Mouse (Mus musculus) hindbrain, embryonic 14.5 days (tissue): ENCODE results near the gene Olfr554. TPM values are rescaled to one million over a fixed set of nuclear protein-coding genes. Genes with fewer than 3 reads are reported as not detected.
"Not testable (repeated sequence)": the region's sequence is repeated elsewhere in the genome, so short reads cannot be mapped to it uniquely, and the experiment has no call there.

ENCODE experiments used
- ATAC-seq: fragments of 200-750 bp; cut with Nextera tagmentation; 2 replicates; pipeline ENCODE4 v1.8.0; 2017; ENCODE audit warnings: moderate number of reproducible peaks, mild to moderate bottlenecking, moderate TSS enrichment, moderate library complexity; ENCODE audit not compliant: low FRiP score
- DNase-seq: peaks from one replicate; pipeline ENCODE4 v3.0.0-alpha.2; 2015; ENCODE audit warnings: low spot score
- H3K27ac ChIP-seq: fragments of 300-500 bp; sonication (generic); 2 replicates; pipeline ENCODE4 v1.5.1; 2014; ENCODE audit warnings: mild to moderate bottlenecking, moderate library complexity
- H3K27me3 ChIP-seq: fragments of 300-500 bp; sonication (generic); 2 replicates; pipeline ENCODE4 v1.6.1; 2014; ENCODE audit warnings: mild to moderate bottlenecking, low read length, mixed read lengths; ENCODE audit not compliant: control insufficient read depth, insufficient read depth
- H3K36me3 ChIP-seq: fragments of 300-500 bp; sonication (generic); replicated peaks from 2 replicates; pipeline ENCODE4 v1.6.1; 2014; ENCODE audit not compliant: control insufficient read depth, insufficient read depth
- H3K4me1 ChIP-seq: fragments of 300-500 bp; sonication (generic); replicated peaks from 2 replicates; pipeline ENCODE4 v1.6.1; 2014; ENCODE audit warnings: antibody characterized with exemption, low read length, mixed read lengths; ENCODE audit not compliant: control insufficient read depth, insufficient read depth
- H3K4me2 ChIP-seq: fragments of 300-500 bp; sonication (generic); replicated peaks from 2 replicates; pipeline ENCODE4 v1.6.1; 2014; ENCODE audit warnings: mild to moderate bottlenecking, moderate library complexity
- H3K4me3 ChIP-seq: fragments of 300-500 bp; sonication (generic); replicated peaks from 2 replicates; pipeline ENCODE4 v1.5.1; 2014; ENCODE audit warnings: mild to moderate bottlenecking, low read length
- H3K9ac ChIP-seq: fragments of 300-500 bp; sonication (generic); 2 replicates; pipeline ENCODE4 v1.6.1; 2014
- H3K9me3 ChIP-seq: fragments of 300-500 bp; sonication (generic); 2 replicates; pipeline ENCODE4 v1.6.1; 2016; ENCODE audit warnings: low read length; ENCODE audit not compliant: control insufficient read depth
- WGBS: fragments of 180-500 bp; shearing (Covaris S2); extraction: QIAGEN DNeasy Blood & Tissue Kit; methylation state at CpG from one replicate; pipeline ENCODE4 v1.1.7; 2014; 5-methylcytosine and 5-hydroxymethylcytosine counted together
- polyA plus RNA-seq: library from polyadenylated mRNA; unstranded; fragments of >200 nt; fragmentation: Nextera tagmentation; extraction: Ambion mirVana; gene quantifications from 2 replicates; pipeline ENCODE4 v1.2.1, GENCODE M21; 2014

Olfr554 gene
- polyA plus RNA-seq = not detected in 2 replicates

DNA sequence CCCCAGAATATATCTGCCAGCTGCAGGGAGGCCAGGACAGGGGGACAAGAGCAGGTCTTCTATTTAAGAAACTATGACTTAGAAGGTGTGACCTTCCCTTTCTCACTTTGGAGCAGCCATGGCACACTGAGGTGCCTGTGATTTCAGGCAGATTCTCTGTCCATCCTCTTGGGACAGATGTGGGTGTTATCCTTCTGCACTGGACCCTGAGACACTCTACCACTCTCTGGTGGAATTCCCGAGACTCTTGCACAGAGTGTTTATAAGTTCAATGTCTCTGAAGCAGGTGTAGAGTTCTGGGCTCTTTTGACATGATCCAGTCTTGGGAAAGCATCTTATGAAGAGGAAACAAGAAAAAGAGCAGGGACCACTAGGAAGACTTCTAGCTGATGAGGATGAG is at the start of gene Olfr554:
Gene Olfr554 (plus strand): TSS at position 301 of the 400 bp plus-strand sequence.
- no peak for ATAC-seq
- WGBS = 96% methylated on average over 1 of the region's 1 CpGs

DNA sequence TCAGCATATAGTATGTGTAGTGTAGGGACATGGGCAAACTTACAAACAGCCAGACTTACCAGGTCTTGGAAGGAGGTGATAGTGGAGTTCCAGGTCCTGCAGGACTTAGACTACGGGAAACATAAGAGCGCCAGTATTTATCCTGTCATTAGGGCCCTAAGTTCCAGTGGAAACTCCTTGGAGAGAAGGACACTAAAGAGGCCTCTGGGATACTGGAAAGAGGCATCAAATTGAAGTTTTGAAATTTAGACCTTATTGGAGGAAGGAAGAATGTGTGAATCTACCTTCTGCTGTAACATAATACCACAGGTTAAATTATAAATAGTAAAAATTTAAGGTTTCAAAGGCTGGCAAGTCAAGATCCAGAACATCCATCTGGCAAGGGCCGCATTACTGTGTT is 46.4 kb upstream of the Olfr554 start, which contains the start of gene Olfr551:
Gene Olfr551 (minus strand): TSS at position 101 of the 400 bp plus-strand sequence.
- no peaks in the 10 kb centered on the region for H3K9me3 ChIP-seq
- no peaks in the 10 kb centered on the region for H3K4me1 ChIP-seq
- 99% methylated on average over 3 of the region's 3 CpGs for WGBS
- DNase-seq (no peak), ATAC-seq (no peak)
- H3K36me3 ChIP-seq = no peaks in the 10 kb centered on the region
- H3K27me3 ChIP-seq = no peaks in the 10 kb centered on the region
- no peak within 1 kb of the TSS for H3K4me3 ChIP-seq
- no peak within 1 kb of the TSS for H3K9ac ChIP-seq
- no peak within 1 kb of the TSS for H3K4me2 ChIP-seq
- H3K27ac ChIP-seq = no peak within 1 kb of the TSS

More for the DNA sequence above, at the start of gene Olfr554:
- Histone ChIP-seq H3K27ac (no peak within 1 kb of the TSS), H3K9me3 (no peaks in the 10 kb centered on the region), H3K4me1 (no peaks in the 10 kb centered on the region), H3K4me3 (no peak within 1 kb of the TSS), H3K9ac (no peak within 1 kb of the TSS), H3K36me3 (no peaks in the 10 kb centered on the region), H3K27me3 (no peaks in the 10 kb centered on the region), H3K4me2 (no peak within 1 kb of the TSS)
- DNase-seq = no peak

DNA sequence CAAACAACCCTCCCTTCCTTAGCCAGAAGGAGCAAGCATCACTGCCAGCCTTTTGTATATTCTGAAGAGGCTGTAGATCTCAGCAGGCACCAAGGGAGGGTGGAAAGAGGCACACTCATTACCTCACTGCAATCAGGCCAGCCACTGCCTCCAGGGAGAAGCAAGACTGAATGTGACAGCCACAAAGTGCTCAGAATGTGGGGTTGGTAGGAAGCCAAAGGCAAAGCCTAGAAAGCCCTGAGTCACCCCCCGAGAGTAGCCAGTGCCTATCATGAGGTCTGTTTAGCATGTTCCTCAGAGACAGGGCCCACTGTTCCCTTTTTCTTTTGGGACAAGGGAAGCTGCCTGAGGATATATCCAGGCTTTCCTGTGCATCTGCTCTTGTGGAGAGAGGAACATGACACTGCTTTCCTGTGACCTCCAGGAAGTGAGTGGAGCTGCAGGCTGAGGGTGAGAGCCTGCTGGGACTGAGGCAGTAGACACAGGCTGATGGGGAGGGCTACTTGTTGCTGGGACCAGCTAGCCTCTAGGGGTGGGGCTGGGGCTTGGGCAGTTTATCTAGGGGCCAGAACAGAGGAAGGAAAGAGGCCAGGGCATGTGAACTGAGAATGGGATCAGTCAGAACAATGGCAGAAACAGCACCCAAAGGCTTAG is 40.7 kb upstream of the Olfr554 start, which contains the start of gene Olfr552:
Gene Olfr552 (plus strand): TSS at position 393 of the 654 bp plus-strand sequence.
- H3K9ac ChIP-seq = no peak within 1 kb of the TSS
- H3K27ac ChIP-seq = no peak within 1 kb of the TSS
- no peaks in the 10 kb centered on the region for H3K9me3 ChIP-seq
- ATAC-seq (no peak), DNase-seq (no peak)
- H3K4me2 ChIP-seq = no peak within 1 kb of the TSS
- no peaks in the 10 kb centered on the region for H3K36me3 ChIP-seq
- WGBS = 81% methylated on average over 1 of the region's 1 CpGs
- H3K4me3 ChIP-seq = no peak within 1 kb of the TSS
- H3K27me3 ChIP-seq = no peaks in the 10 kb centered on the region
- H3K4me1 ChIP-seq = no peaks in the 10 kb centered on the region

DNA sequence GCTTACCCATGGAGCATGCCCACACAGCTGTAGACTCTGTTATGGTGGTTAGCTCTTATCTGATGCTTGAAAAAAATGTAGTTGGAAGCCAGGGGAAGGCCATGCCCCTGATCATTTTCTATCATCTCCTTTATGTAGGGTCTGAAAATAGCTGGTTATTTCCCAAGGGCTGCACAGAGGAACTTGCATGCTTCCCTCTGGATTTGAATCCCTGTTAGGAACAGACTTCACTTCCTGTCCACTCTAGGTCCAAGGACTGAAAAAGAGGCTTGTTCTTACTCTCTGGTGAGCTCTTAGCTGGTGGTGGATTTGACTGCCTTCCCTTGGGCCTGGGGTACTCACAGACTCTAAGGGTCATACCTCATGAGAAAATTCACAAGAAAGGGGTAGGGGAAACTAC is 20.1 kb upstream of the Olfr554 start, which contains the start of gene Olfr553:
Gene Olfr553 (minus strand): TSS at position 101 of the 400 bp plus-strand sequence.
- Histone ChIP-seq H3K27ac (no peak within 1 kb of the TSS), H3K9ac (no peak within 1 kb of the TSS), H3K9me3 (no peaks in the 10 kb centered on the region), H3K4me3 (no peak within 1 kb of the TSS), H3K27me3 (no peaks in the 10 kb centered on the region), H3K4me1 (no peaks in the 10 kb centered on the region), H3K4me2 (no peak within 1 kb of the TSS), H3K36me3 (no peaks in the 10 kb centered on the region)
- no peak for DNase-seq
- ATAC-seq = no peak

- Histone ChIP-seq H3K4me3 (no peak overlapping the region), H3K4me1 (no peaks in the 10 kb centered on the region), H3K9ac (no peak overlapping the region), H3K9me3 (no peaks in the 10 kb centered on the region), H3K36me3 (no peaks in the 10 kb centered on the region), H3K27ac (no peak overlapping the region), H3K4me2 (no peak overlapping the region), H3K27me3 (no peaks in the 10 kb centered on the region)
- ATAC-seq (no peak), DNase-seq (peak; percentile 32)
- 69% methylated on average over 5 of the region's 5 CpGs for WGBS
Observed at GRCm38 (mm10) chr7:102619608-102620007, 18.6 kb upstream of the Olfr554 start.

DNA sequence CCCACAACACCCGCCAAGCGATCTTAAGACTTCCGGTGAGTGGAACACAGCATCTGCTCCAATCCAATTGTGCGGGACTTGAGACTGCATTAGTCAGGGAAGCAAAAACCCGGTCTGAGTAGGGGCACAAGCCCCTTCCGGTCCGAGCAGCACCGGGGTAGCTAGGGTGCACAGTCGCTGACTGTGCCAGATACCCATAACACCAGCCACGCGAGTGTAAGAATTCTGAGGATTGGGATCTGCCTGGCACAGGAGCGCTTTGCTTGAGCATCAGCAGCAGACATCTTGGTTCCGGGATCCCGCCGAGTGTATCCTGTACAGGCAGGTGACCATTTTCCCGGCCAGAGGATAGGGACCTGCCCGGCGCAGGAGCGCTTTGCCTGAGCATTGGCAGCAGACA is 17.9 kb upstream of the Olfr554 start:
- H3K27ac ChIP-seq, H3K36me3 ChIP-seq, H3K27me3 ChIP-seq, H3K4me1 ChIP-seq, ATAC-seq, H3K9ac ChIP-seq, H3K9me3 ChIP-seq, H3K4me2 ChIP-seq, DNase-seq, H3K4me3 ChIP-seq: not testable (repeated sequence)
- WGBS = 86% methylated on average over 17 of the region's 19 CpGs

DNA sequence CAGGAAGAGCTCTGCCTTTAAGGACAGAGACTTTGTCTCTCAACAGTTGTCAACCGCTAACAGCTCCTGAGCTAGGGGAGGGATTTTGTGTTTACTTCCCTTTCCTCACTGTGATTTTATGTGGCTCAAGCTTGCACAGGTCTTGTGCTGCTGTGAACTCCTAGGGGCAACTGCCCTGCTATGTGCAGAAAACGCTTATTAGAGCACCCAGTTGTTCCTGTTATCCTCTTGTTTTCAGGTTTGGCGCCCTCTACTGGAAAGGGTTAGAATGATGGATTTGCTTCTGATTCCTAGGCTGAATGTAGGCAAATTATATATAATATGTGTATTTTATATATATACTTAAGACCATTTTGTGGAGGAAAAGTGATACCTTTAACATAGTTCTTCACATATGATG is 1.6 kb upstream of the Olfr554 start:
- DNase-seq = peak; percentile 31
- H3K9me3 ChIP-seq = no peaks in the 10 kb centered on the region
- no peak overlapping the region for H3K4me3 ChIP-seq
- no peak for ATAC-seq
- no peaks in the 10 kb centered on the region for H3K27me3 ChIP-seq
- no peaks in the 10 kb centered on the region for H3K4me1 ChIP-seq
- H3K36me3 ChIP-seq = no peaks in the 10 kb centered on the region
- 43% methylated on average over 3 of the region's 3 CpGs for WGBS
- H3K9ac ChIP-seq = no peak overlapping the region
- H3K4me2 ChIP-seq = no peak overlapping the region
- H3K27ac ChIP-seq = no peak overlapping the region

DNA sequence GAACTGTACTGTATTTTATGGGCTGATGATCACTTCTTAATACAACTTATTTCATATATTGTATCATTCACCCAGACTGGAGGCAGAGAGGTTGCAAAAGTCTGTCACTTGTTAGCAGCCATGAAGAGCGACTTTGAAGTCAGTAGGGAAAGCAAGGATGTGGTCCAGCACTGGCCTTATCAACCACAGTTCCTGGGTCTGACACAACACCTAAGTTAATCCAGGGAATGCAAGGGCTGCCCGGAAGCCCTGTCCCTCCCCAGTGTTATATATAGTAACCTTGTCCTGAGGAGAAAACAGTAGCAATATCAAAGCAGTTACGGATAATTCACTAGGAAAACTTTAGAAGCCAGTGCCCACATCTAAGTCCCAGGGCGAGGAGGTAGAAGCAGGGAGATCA is 6.7 kb downstream of the Olfr554 start:
- WGBS = 99% methylated on average over 3 of the region's 4 CpGs
- not testable (repeated sequence) for DNase-seq, ATAC-seq

DNA sequence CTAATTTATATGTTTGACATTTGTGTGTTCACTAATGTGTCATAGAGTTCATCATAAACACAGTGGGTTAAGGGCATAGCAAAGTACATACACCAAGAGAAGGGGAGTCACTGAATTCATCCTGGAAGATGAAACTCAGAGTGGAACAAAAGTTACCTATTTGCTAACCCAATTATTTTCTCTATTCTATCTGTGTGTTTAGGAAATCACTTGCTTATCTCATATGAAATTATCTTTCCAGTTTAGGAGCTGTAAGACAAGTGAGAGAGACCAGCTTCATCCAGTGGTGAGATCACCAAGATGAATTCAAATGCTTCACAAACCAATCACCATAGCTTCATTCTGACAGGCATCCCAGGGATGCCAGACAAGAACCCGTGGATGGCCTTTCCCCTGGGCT is 20.3 kb downstream of the Olfr554 start, which contains the start of gene Olfr555:
Gene Olfr555 (plus strand): TSS at position 301 of the 400 bp plus-strand sequence.
- DNase-seq (no peak), ATAC-seq (no peak)
- Histone ChIP-seq H3K27me3 (no peaks in the 10 kb centered on the region), H3K27ac (no peak within 1 kb of the TSS), H3K9me3 (no peaks in the 10 kb centered on the region), H3K4me2 (no peak within 1 kb of the TSS), H3K9ac (no peak within 1 kb of the TSS), H3K4me3 (no peak within 1 kb of the TSS), H3K36me3 (no peaks in the 10 kb centered on the region), H3K4me1 (no peaks in the 10 kb centered on the region)
- WGBS = 63% methylated on average over 1 of the region's 1 CpGs

More for the DNA sequence above, 6.7 kb downstream of the Olfr554 start:
- not testable (repeated sequence) for H3K9ac ChIP-seq, H3K27ac ChIP-seq, H3K4me2 ChIP-seq, H3K9me3 ChIP-seq, H3K4me3 ChIP-seq, H3K27me3 ChIP-seq, H3K4me1 ChIP-seq, H3K36me3 ChIP-seq
